In the genomic region with DNA sequence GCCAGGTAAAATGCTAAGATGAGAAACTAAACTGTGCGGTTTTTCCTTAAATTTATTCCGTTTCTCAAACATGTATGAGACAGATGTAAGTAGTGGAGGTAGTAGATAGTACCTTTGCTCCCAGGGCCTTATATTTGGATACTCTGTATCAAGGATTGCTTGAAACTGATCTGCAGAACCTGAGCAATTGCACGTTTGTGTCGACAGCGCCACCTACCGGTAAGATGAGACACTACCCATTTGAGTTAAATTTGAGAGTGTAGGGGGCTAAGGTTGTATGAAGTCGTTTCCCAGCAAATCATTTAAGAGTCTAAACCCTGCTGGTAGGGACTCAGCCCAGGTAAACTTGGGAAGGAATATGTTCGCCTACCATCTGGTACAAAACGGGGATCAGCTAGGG, we compare ENCODE assay signal across 8 mouse cellular contexts. TPM values are rescaled to one million over a fixed set of nuclear protein-coding genes. Genes with fewer than 3 reads are reported as not detected.
DNase-seq lines count a peak whose midpoint lies in the region; ATAC-seq and TF ChIP-seq lines count a peak whose summit lies in the region.

No protein-coding gene starts in this region.

- H3K9ac ChIP-seq in forebrain, embryonic 13.5 days = no peak overlapping the region
- no peak overlapping the region for H3K9ac ChIP-seq in intestine, postnatal 0 days (ENCODE audit: low read depth, low read length)
- peak overlapping the region; percentile 56 for H3K9ac ChIP-seq in liver, adult 2 months (ENCODE audit: low read depth, low read length)

- peak; percentile 76 for DNase-seq in urinary bladder, postnatal 14 days (ENCODE audit: low spot score)
- DNase-seq in urinary bladder, postnatal 10 days (ENCODE audit: low spot score) = no peak
- DNase-seq in brain, adult 2 months (ENCODE audit: low read depth, low spot score) = peak; percentile 84
- DNase-seq in liver, adult 2 months (ENCODE audit: extremely low read depth, low read depth, low spot score) = peak; percentile 73
- peak; percentile 58 to 73 for DNase-seq in natural killer cell, adult 2 months (ENCODE audit: low spot score in 2 of 2)
- no peak for DNase-seq in urinary bladder, adult 18-20 months (ENCODE audit: low spot score in 2 of 2)

- WGBS in forebrain, embryonic 13.5 days = 5% methylated on average over 9 of the region's 9 CpGs
- 4% methylated on average over 9 of the region's 9 CpGs for WGBS in intestine, postnatal 0 days
- 5% methylated on average over 9 of the region's 9 CpGs for WGBS in liver, adult 2 months

- H3K27ac ChIP-seq in forebrain, embryonic 13.5 days = no peak overlapping the region
- no peak overlapping the region for H3K27ac ChIP-seq in intestine, postnatal 0 days (ENCODE audit: low read depth, low read length)
- peak overlapping the region; percentile 91 for H3K27ac ChIP-seq in liver, adult 2 months (replicated peaks; ENCODE audit: insufficient read depth, low read depth, low read length)

- no peak overlapping the region for H3K4me2 ChIP-seq in forebrain, embryonic 13.5 days
- 0 out of 2 replicates have a peak overlapping the region, but pooled peaks have one; percentile 21 for H3K4me2 ChIP-seq in intestine, postnatal 0 days (replicated peaks; ENCODE audit: low read depth)

- H3K4me3 ChIP-seq in forebrain, embryonic 13.5 days = no peak overlapping the region
- no peak overlapping the region for H3K4me3 ChIP-seq in intestine, postnatal 0 days (ENCODE audit: low read depth, low read length)
- peak overlapping the region; percentile 21; the same call in 1 of the 2 replicates for H3K4me3 ChIP-seq in liver, adult 2 months (ENCODE audit: insufficient read depth, low read depth, low read length)

- H3K9me3 ChIP-seq in forebrain, embryonic 13.5 days (replicated peaks) = no peaks in the 10 kb centered on the region
- no peaks in the 10 kb centered on the region for H3K9me3 ChIP-seq in intestine, postnatal 0 days (ENCODE audit: control insufficient read depth)

- TF ChIP-seq CTCF in intestine, postnatal 0 days (IDR thresholded peaks at IDR 0.05; ENCODE audit: low read depth) = peak; percentile 94
- TF ChIP-seq CTCF in liver, adult 2 months (IDR thresholded peaks at IDR 0.05; ENCODE audit: low read depth, low read length) = peak; percentile 63

- no peak for TF ChIP-seq POLR2A in liver, adult 2 months (IDR thresholded peaks at IDR 0.05; ENCODE audit: extremely low read depth, insufficient read depth, low read length)

- no peaks in the 10 kb centered on the region for H3K27me3 ChIP-seq in forebrain, embryonic 13.5 days
- no peaks in the 10 kb centered on the region for H3K27me3 ChIP-seq in intestine, postnatal 0 days (replicated peaks; ENCODE audit: control insufficient read depth, insufficient read depth, low read length)
- no peaks in the 10 kb centered on the region for H3K27me3 ChIP-seq in liver, adult 2 months (ENCODE audit: control insufficient read depth, insufficient read depth, low read length)

- no peaks in the 10 kb centered on the region for H3K36me3 ChIP-seq in forebrain, embryonic 13.5 days (ENCODE audit: poor library complexity, severe bottlenecking)
- no peaks in the 10 kb centered on the region for H3K36me3 ChIP-seq in intestine, postnatal 0 days (ENCODE audit: control insufficient read depth, insufficient read depth)
- no peaks in the 10 kb centered on the region for H3K36me3 ChIP-seq in liver, adult 2 months (ENCODE audit: control insufficient read depth, insufficient read depth, low read length)

- H3K79me2 ChIP-seq in liver, adult 2 months (ENCODE audit: control insufficient read depth, insufficient read depth, low read length) = no peaks in the 10 kb centered on the region

- peak; percentile 53; the same call in 1 of the 2 replicates for ATAC-seq in forebrain, embryonic 13.5 days
- ATAC-seq in intestine, postnatal 0 days = no peak

- H3K4me1 ChIP-seq in forebrain, embryonic 13.5 days = no peaks in the 10 kb centered on the region
- no peaks in the 10 kb centered on the region; the same call in 1 of the 2 replicates for H3K4me1 ChIP-seq in intestine, postnatal 0 days (replicated peaks; ENCODE audit: control insufficient read depth, insufficient read depth, low read length)
- peaks cover 12% of the 10 kb centered on the region for H3K4me1 ChIP-seq in liver, adult 2 months (ENCODE audit: control insufficient read depth, insufficient read depth, low read length)

RNA-seq across cellular contexts. Expression of gene Tnk2, which starts 45.8 kb away (rescaled TPM):
- polyA plus RNA-seq in forebrain, embryonic 13.5 days (2015; fragmentation: Nextera tagmentation; extraction: Ambion mirVana) = 14.6 TPM in 2 replicates
- 8.0 and 9.6 TPM in 2 replicates for polyA plus RNA-seq in intestine, postnatal 0 days (2015; fragmentation: Nextera tagmentation; extraction: Ambion mirVana)
- 1.9 and 4.9 TPM in 2 replicates for total RNA-seq in liver, adult 2 months (2014; rRNA removed)
- 33.4 and 35.7 TPM in 2 replicates for polyA plus RNA-seq in liver, adult 2 months (2012; rRNA removed)

RNA-seq across cellular contexts. Expression of gene Muc4, which starts 46.2 kb away (rescaled TPM):
- polyA plus RNA-seq in forebrain, embryonic 13.5 days (2015; fragmentation: Nextera tagmentation; extraction: Ambion mirVana) = 0.04 TPM in 1 of 2 replicates, not detected in the other
- polyA plus RNA-seq in intestine, postnatal 0 days (2015; fragmentation: Nextera tagmentation; extraction: Ambion mirVana) = 0.95 and 1.0 TPM in 2 replicates
- total RNA-seq in liver, adult 2 months (2014; rRNA removed) = 0.18 TPM in 1 of 2 replicates, not detected in the other
- polyA plus RNA-seq in liver, adult 2 months (2012; rRNA removed) = 0.02 TPM in 2 replicates

Comparison
In these comparisons a context has a peak if more than half of its experiments do, and no peak if none do; other contexts are left out.
1. DNase-seq: peak in urinary bladder, postnatal 14 days (single experiment), brain, adult 2 months (single experiment), liver, adult 2 months (single experiment) and natural killer cell, adult 2 months (2 of 2); none in urinary bladder, postnatal 10 days (single experiment) and urinary bladder, adult 18-20 months (0 of 2).